Comparison of ENCODE assay signal across 9 mouse cellular contexts in the genomic region with DNA sequence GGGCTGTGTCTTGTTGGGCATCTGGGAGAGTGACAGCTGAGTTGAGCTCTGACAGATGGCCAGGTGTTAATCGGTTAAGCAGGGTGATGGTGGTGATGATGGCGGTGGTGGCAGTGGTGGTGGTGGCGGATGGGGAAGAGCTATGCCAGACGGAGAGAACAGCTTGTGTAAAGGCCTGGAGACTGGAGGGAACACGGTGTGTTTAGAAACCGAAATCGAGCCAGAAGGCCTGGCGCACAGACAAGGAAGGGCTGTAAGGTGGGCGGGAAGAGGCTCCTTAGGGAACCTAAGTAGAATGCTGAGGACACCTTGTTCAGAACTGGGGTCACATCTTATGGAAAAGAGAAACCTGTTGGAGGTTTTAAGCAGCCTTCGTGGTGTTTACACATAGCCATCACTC.
DNase-seq lines count a peak whose midpoint lies in the region.
"Had no signal": no experiment of that assay in that cellular context is flagged by ENCODE, and none has a peak within 500 bp of the region (broad histone marks: within the 10 kb centered on the region; RNA-seq: fewer than 3 reads in every experiment).

No protein-coding gene starts in this region.

- peak; percentile 23 for DNase-seq in cerebellum, adult 11 months
- peak; percentile 83 to 89 for DNase-seq in cerebellum, postnatal 10 days
- DNase-seq in layer of hippocampus, adult 9-10 months (ENCODE audit: low spot score), result peak; percentile 71
- DNase-seq in right cerebral cortex, adult 18-20 months, result peak; percentile 85
- DNase-seq in natural killer cell, adult 2 months (ENCODE audit: low spot score in 2 of 2), result no peak
- DNase-seq in kidney, adult 9 months, result no peak
- DNase-seq in lung, postnatal 14 days, result no peak
- DNase-seq in T-cell, adult 2 months (ENCODE audit: low spot score), result no peak
- DNase-seq: thymus, adult 18-20 months had no signal

Comparison
In these comparisons a context has a peak if more than half of its experiments do, and no peak if none do; other contexts are left out.
1. DNase-seq: peak in cerebellum, adult 11 months (single experiment), cerebellum, postnatal 10 days (2 of 2), layer of hippocampus, adult 9-10 months (single experiment) and right cerebral cortex, adult 18-20 months (single experiment); none in natural killer cell, adult 2 months (0 of 2), kidney, adult 9 months (single experiment), lung, postnatal 14 days (single experiment) and T-cell, adult 2 months (single experiment).